21 mouse cellular contexts compared by ENCODE assay signal in genomic region chr9:68084966-68085365, GRCm38 (mm10).
A peak's percentile ranks its signal among the peaks of the same experiment; 100 is the strongest.
DNase-seq lines count a peak whose midpoint lies in the region.
"Had no signal": no experiment of that assay in that cellular context is flagged by ENCODE, and none has a peak within 500 bp of the region (broad histone marks: within the 10 kb centered on the region; RNA-seq: fewer than 3 reads in every experiment).

No protein-coding gene starts in this region.

- no peak overlapping the region for H3K4me3 ChIP-seq in hindbrain, embryonic 10.5 days
- H3K4me3 ChIP-seq: embryonic facial prominence, embryonic 10.5 days; embryonic facial prominence, embryonic 13.5 days; forebrain, embryonic 10.5 days; forebrain, embryonic 13.5 days; gastrocnemius, adult 2 months had no signal

- no peak overlapping the region for H3K27ac ChIP-seq in hindbrain, embryonic 10.5 days
- H3K27ac ChIP-seq: embryonic facial prominence, embryonic 10.5 days; embryonic facial prominence, embryonic 13.5 days; forebrain, embryonic 10.5 days; forebrain, embryonic 13.5 days; gastrocnemius, adult 2 months; hindbrain, embryonic 14.5 days; hindbrain, postnatal 0 days had no signal

- no peaks in the 10 kb centered on the region for H3K27me3 ChIP-seq in hindbrain, embryonic 10.5 days (ENCODE audit: insufficient read depth, poor library complexity, severe bottlenecking)
- H3K27me3 ChIP-seq: embryonic facial prominence, embryonic 13.5 days had no signal

- H3K36me3 ChIP-seq in hindbrain, embryonic 10.5 days: no peaks in the 10 kb centered on the region
- H3K36me3 ChIP-seq: embryonic facial prominence, embryonic 10.5 days; embryonic facial prominence, embryonic 13.5 days; forebrain, embryonic 10.5 days had no signal

- H3K4me1 ChIP-seq in hindbrain, embryonic 10.5 days (replicated peaks): no peaks in the 10 kb centered on the region
- H3K4me1 ChIP-seq: embryonic facial prominence, embryonic 10.5 days; embryonic facial prominence, embryonic 13.5 days; forebrain, embryonic 10.5 days had no signal

- H3K9me3 ChIP-seq in hindbrain, embryonic 10.5 days: no peaks in the 10 kb centered on the region
- H3K9me3 ChIP-seq: embryonic facial prominence, embryonic 10.5 days; embryonic facial prominence, embryonic 13.5 days; forebrain, embryonic 10.5 days; forebrain, embryonic 13.5 days had no signal

- peak; percentile 80 to 85 for DNase-seq in adrenal gland, adult (ENCODE audit: inconsistent age in 2 of 2, low spot score in 1 of 2)
- peak; percentile 72 for DNase-seq in adrenal gland, adult 2 months
- peak; percentile 50 for DNase-seq in adrenal gland, postnatal 14 days
- no peak for DNase-seq in testis, postnatal 10 days (ENCODE audit: low spot score)
- no peak for DNase-seq in hindbrain, embryonic 10.5 days (ENCODE audit: low spot score)
- no peak for DNase-seq in heart, postnatal 4 days
- DNase-seq: cerebellum, adult 11-12 months; cerebellum, adult 8-10 months; cerebellum, postnatal 10 days; cerebellum, postnatal 36 days; embryo, embryonic 11 days; gastrocnemius, adult 2 months; gastrocnemius, postnatal 14 days; heart, adult 11 months; kidney, adult 18-20 months had no signal

- WGBS in hindbrain, embryonic 10.5 days: 87% methylated on average over 4 of the region's 4 CpGs

Comparison
In these comparisons a context has a peak if more than half of its experiments do, and no peak if none do; other contexts are left out.
1. DNase-seq: peak in adrenal gland, adult (2 of 2), adrenal gland, adult 2 months (single experiment) and adrenal gland, postnatal 14 days (single experiment); none in testis, postnatal 10 days (single experiment), hindbrain, embryonic 10.5 days (single experiment) and heart, postnatal 4 days (single experiment).